Mouse (Mus musculus) adrenal gland, postnatal 4 days (tissue): ENCODE measurements around the gene Taf8. TPM values are rescaled to one million over a fixed set of nuclear protein-coding genes. Genes with fewer than 3 reads are reported as not detected.

ENCODE experiments used
- DNase-seq, 2 experiments: peaks; one replicate each; pipeline ENCODE4 v3.0.0; 2021 to 2022; ENCODE audit warnings: low spot score in 2 of 2, mixed read lengths in 2 of 2
- total RNA-seq, 2 experiments: library from RNA; stranded (reverse); gene quantifications; 2 replicates each; pipeline ENCODE4 v1.2.3; 2021

The Taf8 gene
- total RNA-seq, 2 experiments from 2014 or later: 31.7 to 38.1 TPM

- no peak for DNase-seq
These were observed 65.1 kb downstream of the Taf8 start, which contains the start of gene 1700001C19Rik for GRCm38 (mm10) chr17:47436907-47437547. Gene 1700001C19Rik (minus strand): TSS chr17:47437376.

DNA sequence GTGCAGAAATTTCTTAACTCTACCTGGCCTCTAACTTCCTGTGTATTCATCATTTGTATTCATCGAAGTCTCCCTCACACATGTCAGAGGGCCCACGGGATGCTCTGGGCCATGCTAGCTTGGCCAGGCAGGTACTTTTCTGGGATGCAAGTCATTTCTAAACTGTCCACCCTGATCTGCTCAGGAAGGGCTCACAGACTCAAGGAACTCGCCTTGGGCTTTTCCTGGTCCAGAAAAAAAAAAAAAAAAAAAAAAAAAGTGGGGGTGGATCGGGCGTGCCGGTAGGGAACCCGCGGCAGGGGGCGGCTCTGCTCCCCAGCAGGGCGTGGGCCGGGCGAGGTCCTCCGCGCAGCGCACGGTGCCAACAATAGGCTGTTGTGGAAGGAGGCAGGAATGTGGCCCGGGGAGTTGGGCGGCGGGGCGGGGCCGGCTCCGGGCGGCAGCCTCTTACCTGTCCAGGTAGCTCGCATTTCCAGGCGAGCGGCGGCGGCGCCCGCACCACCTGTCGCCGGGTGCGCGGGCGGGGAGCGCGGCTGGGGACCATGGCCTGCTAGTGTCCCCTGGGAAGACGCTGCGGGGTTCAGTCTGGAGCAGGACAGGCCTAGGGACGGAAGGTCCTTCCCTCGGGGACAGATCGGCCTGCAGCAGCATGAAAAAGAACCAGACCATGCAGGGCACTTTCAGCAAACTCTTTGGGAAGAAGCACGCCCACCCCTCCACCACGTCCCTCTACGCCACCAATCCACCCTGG lies 65.8 kb downstream of the Taf8 start, which contains the start of gene AI661453:
Gene AI661453, plus strand, starts transcription at position 460 of the 751 bp plus-strand sequence.
- no peak for DNase-seq

Other genes with a start within 250 kb of the Taf8 start
- gene Mrps10, start 133.4 kb downstream of the Taf8 start, total RNA-seq: 10 to 100 TPM; 48.3 to 52.8 TPM
- 1 to 10 TPM; 2.0 to 3.1 TPM for gene Guca1b, start 116.9 kb downstream of the Taf8 start, total RNA-seq
- gene Guca1a, start 101.7 kb downstream of the Taf8 start, total RNA-seq: 1 to 10 TPM; 1.4 to 1.8 TPM
- gene AI661453, start 65.7 kb downstream of the Taf8 start, total RNA-seq: 1 to 10 TPM; 2.7 to 4.4 TPM
- gene 1700001C19Rik, start 64.9 kb downstream of the Taf8 start, total RNA-seq: under 1 TPM; 0.48 to 0.96 TPM
- 100 to 1,000 TPM; 198 to 200 TPM for gene Ccnd3, start 2.8 kb upstream of the Taf8 start, total RNA-seq
- gene Bysl, start 109.2 kb upstream of the Taf8 start, total RNA-seq: 10 to 100 TPM; 12.5 to 14.3 TPM
- 10 to 100 TPM; 40.4 to 40.8 TPM for gene Med20, start 109.3 kb upstream of the Taf8 start, total RNA-seq
- gene Gm20517, start 109.3 kb upstream of the Taf8 start, total RNA-seq: 1 to 10 TPM; 4.1 to 4.8 TPM
- 10 to 100 TPM; 12.7 to 13.3 TPM for gene Usp49, start 128.4 kb upstream of the Taf8 start, total RNA-seq
- 100 to 1,000 TPM; 189 to 203 TPM for gene Tomm6, start 186.1 kb upstream of the Taf8 start, total RNA-seq
- 10 to 100 TPM in 1 of 2 experiments, 1 to 10 TPM in 1; 9.3 to 12.4 TPM for gene Frs3, start 186.7 kb upstream of the Taf8 start, total RNA-seq
- 1 to 10 TPM; 1.5 to 1.7 TPM for gene Gm21981, start 192.2 kb upstream of the Taf8 start, total RNA-seq
- gene Prickle4, start 192.4 kb upstream of the Taf8 start, total RNA-seq: 1 to 10 TPM; 1.4 to 2.6 TPM
- gene Pgc, start 224.6 kb upstream of the Taf8 start, total RNA-seq: not detected
- gene Tfeb, start 234.7 kb upstream of the Taf8 start, total RNA-seq: 10 to 100 TPM; 22.1 to 22.3 TPM